Mouse (Mus musculus): Measurements from ENCODE around the gene Sept7. TPM values are rescaled to one million over a fixed set of nuclear protein-coding genes. Genes with fewer than 3 reads are reported as not detected.

Gene Sept7
- polyA plus RNA-seq (2015; fragmentation: Nextera tagmentation; extraction: Ambion mirVana) = 259 and 263 TPM in 2 replicates

GRCm38 (mm10) chr9:25252283-25252726 is at the start of gene Sept7:
Gene Sept7 (plus strand): TSS chr9:25252439.
- H3K4me2 ChIP-seq = peak within 1 kb of the TSS; percentile 58
- under 1% methylated on average over 51 of the region's 54 CpGs for WGBS
- peak within 1 kb of the TSS; percentile 99 for H3K27ac ChIP-seq
- peak within 1 kb of the TSS; percentile 99 for H3K9ac ChIP-seq
- H3K36me3 ChIP-seq = no peaks in the 10 kb centered on the region
- ATAC-seq (ENCODE audit: insufficient read depth, low FRiP score, low read depth) = peak; percentile 99
- no peaks in the 10 kb centered on the region for H3K9me3 ChIP-seq
- peak within 1 kb of the TSS; percentile 100 for H3K4me3 ChIP-seq (replicated peaks)
- peaks cover 4% of the 10 kb centered on the region; the same call in 1 of the 2 replicates for H3K4me1 ChIP-seq
- H3K27me3 ChIP-seq (replicated peaks) = no peaks in the 10 kb centered on the region

GRCm38 (mm10) chr9:25208087-25208803 is 44.0 kb upstream of the Sept7 start:
- no peak overlapping the region for H3K4me3 ChIP-seq (replicated peaks)
- H3K27ac ChIP-seq = peak overlapping the region; percentile 40; the same call in 1 of the 2 replicates
- H3K4me1 ChIP-seq = peaks cover 5% of the 10 kb centered on the region; the same call in 1 of the 2 replicates
- ATAC-seq (ENCODE audit: insufficient read depth, low FRiP score, low read depth) = no peak
- no peaks in the 10 kb centered on the region for H3K27me3 ChIP-seq (replicated peaks)
- H3K9ac ChIP-seq = no peak overlapping the region
- H3K9me3 ChIP-seq = no peaks in the 10 kb centered on the region
- H3K4me2 ChIP-seq = no peak overlapping the region
- WGBS = 49% methylated on average over 8 of the region's 8 CpGs
- no peaks in the 10 kb centered on the region for H3K36me3 ChIP-seq

- Histone ChIP-seq H3K4me1 (peaks cover 5% of the 10 kb centered on the region; the same call in 1 of the 2 replicates), H3K27me3 (replicated peaks) (no peaks in the 10 kb centered on the region), H3K27ac (peak overlapping the region; percentile 79), H3K36me3 (no peaks in the 10 kb centered on the region), H3K4me3 (replicated peaks) (no peak overlapping the region), H3K9me3 (no peaks in the 10 kb centered on the region), H3K9ac (no peak overlapping the region), H3K4me2 (no peak overlapping the region)
- WGBS = 41% methylated on average over 9 of the region's 9 CpGs
- peak; percentile 77; the same call in 1 of the 2 replicates for ATAC-seq (ENCODE audit: insufficient read depth, low FRiP score, low read depth)
These were observed 39.7 kb upstream of the Sept7 start for GRCm38 (mm10) chr9:25212309-25213163.

GRCm38 (mm10) chr9:25213164-25213557 is 39.1 kb upstream of the Sept7 start:
- H3K9ac ChIP-seq = no peak overlapping the region
- no peaks in the 10 kb centered on the region for H3K27me3 ChIP-seq (replicated peaks)
- no peaks in the 10 kb centered on the region for H3K9me3 ChIP-seq
- H3K4me3 ChIP-seq (replicated peaks) = no peak overlapping the region
- H3K4me2 ChIP-seq = no peak overlapping the region
- H3K27ac ChIP-seq = peak overlapping the region; percentile 79
- ATAC-seq (ENCODE audit: insufficient read depth, low FRiP score, low read depth) = peak; percentile 35; the same call in 1 of the 2 replicates
- H3K36me3 ChIP-seq = no peaks in the 10 kb centered on the region
- peaks cover 5% of the 10 kb centered on the region; the same call in 1 of the 2 replicates for H3K4me1 ChIP-seq

GRCm38 (mm10) chr9:25215411-25215810 is 36.8 kb upstream of the Sept7 start:
- Histone ChIP-seq H3K36me3 (no peaks in the 10 kb centered on the region), H3K4me3 (replicated peaks) (no peak overlapping the region), H3K27me3 (replicated peaks) (no peaks in the 10 kb centered on the region), H3K4me2 (no peak overlapping the region), H3K27ac (no peak overlapping the region), H3K9ac (no peak overlapping the region), H3K9me3 (no peaks in the 10 kb centered on the region), H3K4me1 (peaks cover 5% of the 10 kb centered on the region; the same call in 1 of the 2 replicates)
- 17% methylated on average over 3 of the region's 3 CpGs for WGBS
- no peak for ATAC-seq (ENCODE audit: insufficient read depth, low FRiP score, low read depth)

GRCm38 (mm10) chr9:25216210-25216609 is 36.0 kb upstream of the Sept7 start:
- H3K4me1 ChIP-seq = peaks cover 5% of the 10 kb centered on the region; the same call in 1 of the 2 replicates
- H3K36me3 ChIP-seq = no peaks in the 10 kb centered on the region
- H3K4me2 ChIP-seq = no peak overlapping the region
- ATAC-seq (ENCODE audit: insufficient read depth, low FRiP score, low read depth) = no peak
- H3K4me3 ChIP-seq (replicated peaks) = no peak overlapping the region
- H3K9ac ChIP-seq = no peak overlapping the region
- H3K9me3 ChIP-seq = no peaks in the 10 kb centered on the region
- H3K27me3 ChIP-seq (replicated peaks) = no peaks in the 10 kb centered on the region
- 38% methylated on average over 2 of the region's 2 CpGs for WGBS
- H3K27ac ChIP-seq = no peak overlapping the region

GRCm38 (mm10) chr9:25218954-25219353 is 33.3 kb upstream of the Sept7 start:
- Histone ChIP-seq H3K9ac (no peak overlapping the region), H3K27me3 (replicated peaks) (no peaks in the 10 kb centered on the region), H3K27ac (peak overlapping the region; percentile 3; the same call in 1 of the 2 replicates), H3K9me3 (no peaks in the 10 kb centered on the region), H3K4me3 (replicated peaks) (no peak overlapping the region), H3K4me2 (no peak overlapping the region), H3K4me1 (no peaks in the 10 kb centered on the region), H3K36me3 (no peaks in the 10 kb centered on the region)
- no peak for ATAC-seq (ENCODE audit: insufficient read depth, low FRiP score, low read depth)
- 27% methylated on average over 3 of the region's 3 CpGs for WGBS

- H3K4me2 ChIP-seq = no peak overlapping the region
- H3K4me1 ChIP-seq = no peaks in the 10 kb centered on the region
- no peak for ATAC-seq (ENCODE audit: insufficient read depth, low FRiP score, low read depth)
- no peaks in the 10 kb centered on the region for H3K27me3 ChIP-seq (replicated peaks)
- H3K27ac ChIP-seq = no peak overlapping the region; the same call in 1 of the 2 replicates
- H3K9me3 ChIP-seq = no peaks in the 10 kb centered on the region
- H3K4me3 ChIP-seq (replicated peaks) = no peak overlapping the region
- no peaks in the 10 kb centered on the region for H3K36me3 ChIP-seq
- 38% methylated on average over 5 of the region's 5 CpGs for WGBS
- no peak overlapping the region for H3K9ac ChIP-seq
These were observed 32.4 kb upstream of the Sept7 start for GRCm38 (mm10) chr9:25219882-25220281.

GRCm38 (mm10) chr9:25224959-25225358 is 27.3 kb upstream of the Sept7 start:
- ATAC-seq (ENCODE audit: insufficient read depth, low FRiP score, low read depth) = no peak
- H3K4me2 ChIP-seq = no peak overlapping the region
- no peaks in the 10 kb centered on the region for H3K27me3 ChIP-seq (replicated peaks)
- H3K4me3 ChIP-seq (replicated peaks) = no peak overlapping the region
- no peak overlapping the region for H3K9ac ChIP-seq
- no peaks in the 10 kb centered on the region for H3K4me1 ChIP-seq
- 67% methylated on average over 4 of the region's 4 CpGs for WGBS
- H3K27ac ChIP-seq = no peak overlapping the region
- H3K9me3 ChIP-seq = no peaks in the 10 kb centered on the region
- H3K36me3 ChIP-seq = no peaks in the 10 kb centered on the region

- no peaks in the 10 kb centered on the region for H3K36me3 ChIP-seq
- no peak overlapping the region for H3K4me2 ChIP-seq
- H3K27ac ChIP-seq = no peak overlapping the region
- ATAC-seq (ENCODE audit: insufficient read depth, low FRiP score, low read depth) = no peak
- no peaks in the 10 kb centered on the region for H3K9me3 ChIP-seq
- WGBS = 80% methylated on average over 6 of the region's 6 CpGs
- H3K4me1 ChIP-seq = no peaks in the 10 kb centered on the region
- H3K4me3 ChIP-seq (replicated peaks) = no peak overlapping the region
- no peak overlapping the region for H3K9ac ChIP-seq
- no peaks in the 10 kb centered on the region for H3K27me3 ChIP-seq (replicated peaks)
These were observed 22.5 kb upstream of the Sept7 start for GRCm38 (mm10) chr9:25229740-25230139.

- Histone ChIP-seq H3K27me3 (replicated peaks) (no peaks in the 10 kb centered on the region), H3K9me3 (no peaks in the 10 kb centered on the region), H3K9ac (no peak overlapping the region), H3K4me2 (no peak overlapping the region), H3K4me3 (replicated peaks) (no peak overlapping the region), H3K27ac (no peak overlapping the region), H3K4me1 (no peaks in the 10 kb centered on the region), H3K36me3 (no peaks in the 10 kb centered on the region)
- ATAC-seq (ENCODE audit: insufficient read depth, low FRiP score, low read depth) = no peak
- 82% methylated on average over 10 of the region's 10 CpGs for WGBS
These were observed 21.8 kb upstream of the Sept7 start for GRCm38 (mm10) chr9:25230213-25231039.
